Mouse (Mus musculus) G1E-ER4 (cell line): ENCODE measurements around the gene Rufy4. TPM values are rescaled to one million over a fixed set of nuclear protein-coding genes. Genes with fewer than 3 reads are reported as not detected.

Source experiments
- GATA1 ChIP-seq: IDR thresholded peaks from one replicate; pipeline ENCODE4 v1.8.0; 2012; ENCODE audit warnings: low read length, inconsistent platforms
- polyA plus RNA-seq: library from polyadenylated mRNA; stranded (reverse); fragments of >175 nt; gene quantifications from 2 replicates; pipeline ENCODE4 v1.2.3, GENCODE M21; 2012

The Rufy4 gene
- polyA plus RNA-seq, 1 experiment, result not detected

GRCm38 (mm10) chr1:74160036-74160435, 34.7 kb downstream of the Rufy4 start:
- TF ChIP-seq GATA1, result no peak

DNA sequence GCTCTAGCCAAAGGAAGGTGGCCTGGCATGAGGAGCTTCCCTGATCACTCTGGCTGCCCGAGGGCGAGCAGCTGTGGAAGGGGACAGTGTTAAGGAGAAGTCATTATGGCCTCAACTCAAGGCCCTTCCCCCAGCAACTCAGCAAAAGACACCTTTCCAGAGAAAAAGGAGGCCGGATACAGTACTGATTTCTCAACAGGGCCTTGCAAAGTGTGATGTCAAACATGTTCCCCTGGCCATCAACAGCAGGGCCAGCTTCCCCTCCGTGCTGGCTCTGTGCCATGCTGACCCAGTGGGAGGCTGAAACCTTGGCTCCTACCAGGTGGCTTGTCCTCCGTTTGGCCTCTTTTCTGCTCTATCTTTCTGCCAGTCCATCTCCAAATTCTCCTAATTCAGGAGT, 41.8 kb downstream of the Rufy4 start:
- no peak for TF ChIP-seq GATA1

DNA sequence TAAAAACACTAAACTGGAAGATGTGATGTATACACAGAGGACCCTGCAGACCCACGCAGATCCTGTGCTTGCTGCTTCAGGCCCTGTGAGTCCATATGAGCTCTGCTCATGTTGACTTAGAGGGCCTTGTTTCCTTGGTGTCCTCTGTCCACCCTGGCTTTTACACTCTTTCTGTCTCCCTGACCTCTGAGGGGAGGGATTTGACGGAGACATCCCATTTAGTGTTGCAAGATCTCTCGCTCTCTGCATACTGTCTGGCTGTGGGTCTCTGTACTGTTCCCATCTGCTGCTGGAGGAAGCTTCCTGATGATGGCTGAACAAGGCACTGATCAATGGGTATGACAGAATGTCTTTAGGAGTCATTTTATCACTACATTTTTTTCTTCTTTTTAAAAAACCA, 44.4 kb downstream of the Rufy4 start:
- no peak for TF ChIP-seq GATA1

DNA sequence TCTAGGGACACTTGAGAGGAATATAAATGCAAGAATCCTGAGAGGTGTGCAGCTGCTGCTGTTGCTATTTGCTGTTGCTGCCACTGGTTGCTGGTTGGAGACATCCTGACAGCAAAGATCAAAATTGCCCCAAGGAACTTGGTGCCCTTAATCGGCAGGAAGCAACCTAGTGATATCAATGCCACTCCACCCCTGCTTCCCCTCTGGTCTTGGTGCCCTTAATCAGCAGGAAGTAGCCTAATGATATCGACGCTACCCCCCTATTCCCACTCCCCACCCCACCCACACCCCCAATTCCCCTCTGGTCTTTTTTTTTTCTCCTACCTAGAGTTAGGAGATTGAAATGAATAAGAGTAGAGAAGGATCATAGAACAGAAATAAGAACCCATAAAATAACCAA, 47.4 kb downstream of the Rufy4 start:
- TF ChIP-seq GATA1, result peak; percentile 30

DNA sequence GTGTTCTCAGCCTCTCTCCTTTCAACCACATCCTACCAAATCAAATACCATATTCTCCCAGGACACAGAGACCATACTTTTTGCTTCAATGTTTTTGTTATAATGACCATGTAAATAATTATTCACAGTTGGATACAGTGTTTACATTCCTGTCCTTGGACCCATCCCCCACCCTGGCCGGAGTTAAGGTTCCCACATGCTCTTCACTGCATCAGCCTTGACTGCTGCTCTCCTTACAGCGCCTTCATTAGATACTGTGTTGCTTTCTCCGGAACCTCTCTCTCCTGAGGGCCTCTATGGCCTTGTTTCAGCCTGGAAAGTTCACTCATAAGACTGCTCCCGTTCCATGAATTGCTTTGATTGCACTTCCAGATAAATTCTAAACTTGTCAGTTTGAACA, 50.4 kb downstream of the Rufy4 start:
- no peak for TF ChIP-seq GATA1

DNA sequence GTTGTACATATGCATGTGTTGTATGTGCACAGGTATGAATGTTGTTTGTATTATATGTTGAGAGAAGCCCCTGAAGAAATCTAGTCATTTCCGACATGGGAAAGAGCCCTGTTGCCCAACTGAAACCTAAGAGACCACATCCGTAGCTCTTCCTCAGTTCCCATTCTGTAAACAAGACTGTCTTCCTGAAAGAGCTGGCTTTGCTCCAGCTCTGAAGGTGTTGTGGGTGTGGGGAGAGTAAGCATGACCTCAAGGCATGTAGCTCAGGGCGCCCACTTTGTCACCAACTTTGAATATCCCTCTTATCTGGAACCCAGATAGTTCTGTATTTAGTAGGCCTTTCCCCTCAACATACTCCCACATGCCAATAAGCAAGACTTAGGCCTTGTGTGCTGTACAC, 53.3 kb downstream of the Rufy4 start:
- TF ChIP-seq GATA1, result no peak

- TF ChIP-seq GATA1, result no peak
Measured at GRCm38 (mm10) chr1:74179624-74180408, 54.5 kb downstream of the Rufy4 start.

- no peak for TF ChIP-seq GATA1
Measured at GRCm38 (mm10) chr1:74181462-74181861, 56.1 kb downstream of the Rufy4 start.

GRCm38 (mm10) chr1:74183006-74183405, 57.7 kb downstream of the Rufy4 start:
- TF ChIP-seq GATA1, result no peak

DNA sequence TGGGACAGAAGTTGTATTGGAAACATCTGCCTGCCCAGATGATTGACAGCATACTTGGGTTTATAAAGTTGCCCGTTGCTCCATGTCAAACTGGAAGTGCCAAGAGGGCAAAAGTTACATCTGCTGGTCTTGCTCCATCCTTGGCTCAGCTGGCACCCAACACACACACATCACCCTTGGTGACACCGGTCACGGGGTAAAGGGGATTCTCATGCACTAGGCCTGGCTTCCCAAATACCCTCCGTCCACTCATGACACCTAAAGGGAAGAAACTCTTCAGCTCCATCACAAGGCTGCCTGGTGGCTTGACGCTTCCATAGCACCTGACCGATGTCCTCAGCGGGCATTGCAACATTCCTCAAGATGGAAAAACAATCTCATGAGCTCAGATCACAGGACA, 65.1 kb downstream of the Rufy4 start:
- TF ChIP-seq GATA1, result no peak

DNA sequence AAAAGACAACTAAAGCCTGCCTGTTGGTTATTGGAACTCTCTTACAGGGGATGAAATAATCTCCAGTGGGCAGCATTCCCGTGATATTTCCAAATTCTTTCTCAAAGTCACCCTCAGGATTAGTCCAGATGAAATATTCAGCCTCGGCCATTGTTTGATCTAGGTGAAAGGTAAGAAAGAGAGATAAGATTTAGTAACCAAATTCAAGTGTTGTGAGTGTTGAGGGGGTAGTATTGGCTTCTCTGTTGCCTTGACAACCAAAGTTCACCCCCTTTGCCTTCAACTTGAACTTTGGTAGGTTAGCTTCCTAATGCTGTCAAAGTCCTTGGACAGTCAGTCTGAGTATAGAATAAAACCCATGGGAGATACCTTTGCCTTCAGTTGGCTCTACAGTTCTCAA, 67.4 kb downstream of the Rufy4 start:
- no peak for TF ChIP-seq GATA1

DNA sequence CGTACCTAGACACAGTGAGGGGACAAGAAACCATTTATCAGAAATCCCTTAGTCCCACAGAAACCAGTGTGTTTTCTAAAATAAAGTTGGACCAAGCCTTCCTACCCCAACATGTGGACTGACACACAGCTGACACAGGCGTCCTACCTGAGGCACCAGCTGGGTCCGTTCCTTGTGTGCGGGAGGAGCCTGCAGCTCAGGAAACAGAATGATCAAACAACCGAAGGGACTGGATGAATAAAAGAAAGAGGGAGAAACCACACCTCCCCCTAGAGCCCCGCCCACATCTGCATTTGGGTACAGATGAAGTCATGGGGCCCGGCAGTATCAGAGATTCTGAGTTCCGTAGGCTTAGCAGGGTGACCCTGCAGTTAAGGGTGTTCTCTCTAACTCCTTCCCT, 69.1 kb downstream of the Rufy4 start, which contains the start of gene Cxcr1:
TSS of gene Cxcr1 (minus strand) at position 187 of the 400 bp plus-strand sequence.
- TF ChIP-seq GATA1, result no peak

- no peak for TF ChIP-seq GATA1
Measured at GRCm38 (mm10) chr1:74195961-74196360, 70.6 kb downstream of the Rufy4 start.

- TF ChIP-seq GATA1, result no peak
Measured at GRCm38 (mm10) chr1:74196621-74197419, 71.5 kb downstream of the Rufy4 start.

Other genes starting within 250 kb of the Rufy4 start
- gene Tns1, start 1.1 kb upstream of the Rufy4 start, polyA plus RNA-seq, result 0.75 and 0.85 TPM in 2 replicates
- 0.02 TPM in 1 of 2 replicates, not detected in the other for gene Cxcr2, start 28.4 kb downstream of the Rufy4 start, polyA plus RNA-seq
- gene Cxcr1, start 69.1 kb downstream of the Rufy4 start, polyA plus RNA-seq, result not detected in 2 replicates
- 655 and 745 TPM in 2 replicates for gene Arpc2, start 110.5 kb downstream of the Rufy4 start, polyA plus RNA-seq
- gene Gpbar1, start 153.0 kb downstream of the Rufy4 start, polyA plus RNA-seq, result not detected in 2 replicates
- gene Aamp, start 159.2 kb downstream of the Rufy4 start, polyA plus RNA-seq, result 311 and 386 TPM in 2 replicates
- gene Pnkd, start 159.4 kb downstream of the Rufy4 start, polyA plus RNA-seq, result 165 and 228 TPM in 2 replicates
- gene Tmbim1, start 180.1 kb downstream of the Rufy4 start, polyA plus RNA-seq, result 180 and 214 TPM in 2 replicates
- gene Catip, start 236.6 kb downstream of the Rufy4 start, polyA plus RNA-seq, result not detected in 2 replicates
- not detected in 2 replicates for gene Slc11a1, start 249.7 kb downstream of the Rufy4 start, polyA plus RNA-seq